Mouse (Mus musculus) testis, adult 2 months (tissue): ENCODE measurements around the gene Btbd35f26.
"Not testable (repeated sequence)": the region's sequence is repeated elsewhere in the genome, so short reads cannot be mapped to it uniquely, and the experiment has no call there.

Experiments
- CTCF ChIP-seq: fragments of 200-500 bp; IDR thresholded peaks from 2 replicates; pipeline ENCODE4 v1.5.1; 2012; ENCODE audit warnings: low read depth, mild to moderate bottlenecking, inconsistent platforms, low read length, moderate library complexity; ENCODE audit not compliant: control insufficient read depth, insufficient read depth, insufficient replicate concordance
- POLR2A ChIP-seq: fragments of 200-500 bp; IDR thresholded peaks from 2 replicates; pipeline ENCODE4 v1.6.1; 2012; ENCODE audit warnings: low read depth, mild to moderate bottlenecking, inconsistent platforms, low read length, moderate library complexity; ENCODE audit not compliant: control insufficient read depth

DNA sequence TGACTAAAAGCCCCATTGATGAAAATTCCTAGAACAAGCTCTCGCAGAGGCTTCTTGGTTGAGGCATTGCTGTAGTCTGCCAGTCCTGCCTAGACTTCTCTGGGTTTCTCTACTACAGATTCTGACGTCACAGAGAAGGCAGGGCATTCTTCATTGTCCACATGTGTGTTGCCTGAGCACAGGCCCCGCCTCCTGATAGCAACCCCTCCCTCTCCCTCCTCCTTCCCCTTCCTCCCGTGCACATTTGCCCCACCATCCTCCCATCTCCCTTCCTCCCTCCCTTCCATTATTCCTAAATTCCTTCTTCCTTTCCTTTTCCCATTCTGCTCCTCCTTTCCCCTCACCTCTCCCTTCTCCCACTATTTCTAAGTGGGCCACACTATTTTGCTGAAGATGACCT, 47.6 kb downstream of the Btbd35f26 start, which contains the start of gene Btbd35f19:
- TF ChIP-seq CTCF, POLR2A: not testable (repeated sequence)
